Mouse (Mus musculus): ENCODE data around the gene Olfr461. TPM values are rescaled to one million over a fixed set of nuclear protein-coding genes. Genes with fewer than 3 reads are reported as not detected.

Olfr461 gene
- polyA plus RNA-seq (2015; fragmentation: Illumina TruSeq; extraction: RNeasy Lipid Tissue Mini Kit (QIAGEN cat#74804); ENCODE audit: insufficient read depth, low read depth, low replicate concordance) = not detected

GRCm38 (mm10) chr6:40554950-40555349 lies at the start of gene Olfr461:
TSS of gene Olfr461 (minus strand) at chr6:40555050.

GRCm38 (mm10) chr6:40585645-40586044 lies 30.8 kb upstream of the Olfr461 start, which contains the start of gene Clec5a:
TSS of gene Clec5a (minus strand) at chr6:40585821.

GRCm38 (mm10) chr6:40569187-40569586 lies 14.3 kb upstream of the Olfr461 start, which contains the start of gene Olfr460:
TSS of gene Olfr460 (plus strand) at chr6:40569487.

GRCm38 (mm10) chr6:40519408-40519807 lies 35.4 kb downstream of the Olfr461 start, which contains the start of gene Prss37:
TSS of gene Prss37 (minus strand) at chr6:40519508.

GRCm38 (mm10) chr6:40493229-40493628 lies 61.6 kb downstream of the Olfr461 start, which contains the start of gene Tas2r108:
TSS of gene Tas2r108 (plus strand) at chr6:40493529.

Other genes with a start within 250 kb of the Olfr461 start
- 3.4 TPM for gene Agk, start 229.9 kb downstream of the Olfr461 start, polyA plus RNA-seq (2015; fragmentation: Illumina TruSeq; extraction: RNeasy Lipid Tissue Mini Kit (QIAGEN cat#74804); ENCODE audit: insufficient read depth, low read depth, low replicate concordance)
- gene E330009J07Rik, start 118.9 kb downstream of the Olfr461 start, polyA plus RNA-seq (2015; fragmentation: Illumina TruSeq; extraction: RNeasy Lipid Tissue Mini Kit (QIAGEN cat#74804); ENCODE audit: insufficient read depth, low read depth, low replicate concordance) = 7.4 TPM
- 0.37 TPM for gene Wee2, start 116.0 kb downstream of the Olfr461 start, polyA plus RNA-seq (2015; fragmentation: Illumina TruSeq; extraction: RNeasy Lipid Tissue Mini Kit (QIAGEN cat#74804); ENCODE audit: insufficient read depth, low read depth, low replicate concordance)
- gene Ssbp1, start 83.7 kb downstream of the Olfr461 start, polyA plus RNA-seq (2015; fragmentation: Illumina TruSeq; extraction: RNeasy Lipid Tissue Mini Kit (QIAGEN cat#74804); ENCODE audit: insufficient read depth, low read depth, low replicate concordance) = 21.8 TPM
- gene Tas2r137, start 63.8 kb downstream of the Olfr461 start, polyA plus RNA-seq (2015; fragmentation: Illumina TruSeq; extraction: RNeasy Lipid Tissue Mini Kit (QIAGEN cat#74804); ENCODE audit: insufficient read depth, low read depth, low replicate concordance) = not detected
- not detected for gene Tas2r108, start 61.5 kb downstream of the Olfr461 start, polyA plus RNA-seq (2015; fragmentation: Illumina TruSeq; extraction: RNeasy Lipid Tissue Mini Kit (QIAGEN cat#74804); ENCODE audit: insufficient read depth, low read depth, low replicate concordance)
- not detected for gene Prss37, start 35.5 kb downstream of the Olfr461 start, polyA plus RNA-seq (2015; fragmentation: Illumina TruSeq; extraction: RNeasy Lipid Tissue Mini Kit (QIAGEN cat#74804); ENCODE audit: insufficient read depth, low read depth, low replicate concordance)
- not detected for gene Olfr460, start 14.4 kb upstream of the Olfr461 start, polyA plus RNA-seq (2015; fragmentation: Illumina TruSeq; extraction: RNeasy Lipid Tissue Mini Kit (QIAGEN cat#74804); ENCODE audit: insufficient read depth, low read depth, low replicate concordance)
- 0.63 TPM for gene Clec5a, start 30.8 kb upstream of the Olfr461 start, polyA plus RNA-seq (2015; fragmentation: Illumina TruSeq; extraction: RNeasy Lipid Tissue Mini Kit (QIAGEN cat#74804); ENCODE audit: insufficient read depth, low read depth, low replicate concordance)
- not detected for gene Tas2r138, start 58.3 kb upstream of the Olfr461 start, polyA plus RNA-seq (2015; fragmentation: Illumina TruSeq; extraction: RNeasy Lipid Tissue Mini Kit (QIAGEN cat#74804); ENCODE audit: insufficient read depth, low read depth, low replicate concordance)
- 1.4 TPM for gene Mgam, start 73.8 kb upstream of the Olfr461 start, polyA plus RNA-seq (2015; fragmentation: Illumina TruSeq; extraction: RNeasy Lipid Tissue Mini Kit (QIAGEN cat#74804); ENCODE audit: insufficient read depth, low read depth, low replicate concordance)

All from pancreas, adult 10 weeks (tissue).